Mouse (Mus musculus) adipose tissue, adult 10 weeks (tissue): Measurements from ENCODE around the gene Myh15. TPM values are rescaled to one million over a fixed set of nuclear protein-coding genes. Genes with fewer than 3 reads are reported as not detected.

Experiments
- polyA plus RNA-seq: library from polyadenylated mRNA; stranded (reverse); fragments of 350-450 nt; fragmentation: Illumina TruSeq; extraction: RNeasy Lipid Tissue Mini Kit (QIAGEN cat#74804); gene quantifications from one replicate; pipeline ENCODE4 v1.2.3, GENCODE M21; 2014; ENCODE audit warnings: low read depth, low replicate concordance

Gene Myh15
- 0.11 TPM for polyA plus RNA-seq

GRCm38 (mm10) chr16:49057186-49057585 is at the start of gene Myh15:
TSS of gene Myh15 (plus strand) at chr16:49057486.

Other genes with a start within 250 kb of the Myh15 start
- gene Retnlb, start 240.6 kb upstream of the Myh15 start, polyA plus RNA-seq = not detected
- gene Retnla, start 214.9 kb upstream of the Myh15 start, polyA plus RNA-seq = 672 TPM
- gene Retnlg, start 184.9 kb upstream of the Myh15 start, polyA plus RNA-seq = 3.3 TPM
- 10.1 TPM for gene Dzip3, start 63.3 kb upstream of the Myh15 start, polyA plus RNA-seq
- 2.2 TPM for gene Cip2a, start 63.3 kb upstream of the Myh15 start, polyA plus RNA-seq